Mouse (Mus musculus) neural tube, embryonic 11.5 days (tissue): ENCODE data around the gene 1700001K19Rik. TPM values are rescaled to one million over a fixed set of nuclear protein-coding genes. Genes with fewer than 3 reads are reported as not detected.
"Not testable (repeated sequence)": the region's sequence is repeated elsewhere in the genome, so short reads cannot be mapped to it uniquely, and the experiment has no call there.

Experiments
- ATAC-seq: fragments of 200-750 bp; cut with Nextera tagmentation; 2 replicates; pipeline ENCODE4 v1.8.0; 2017; ENCODE audit warnings: moderate number of reproducible peaks, mild to moderate bottlenecking, moderate TSS enrichment, moderate library complexity; ENCODE audit not compliant: insufficient read depth, low FRiP score, low TSS enrichment
- DNase-seq: peaks from one replicate; pipeline ENCODE4 v3.0.0-alpha.2; 2015; ENCODE audit warnings: low spot score
- H3K27ac ChIP-seq: fragments of 300-500 bp; sonication (generic); 2 replicates; pipeline ENCODE4 v1.5.1; 2014; ENCODE audit warnings: low read depth, mild to moderate bottlenecking, low read length
- H3K27me3 ChIP-seq: fragments of 300-500 bp; sonication (generic); 2 replicates; pipeline ENCODE4 v1.6.1; 2014; ENCODE audit warnings: mild to moderate bottlenecking, low read length, mixed read lengths; ENCODE audit not compliant: control insufficient read depth, insufficient read depth
- H3K36me3 ChIP-seq: fragments of 300-500 bp; sonication (generic); 2 replicates; pipeline ENCODE4 v1.6.1; 2014; ENCODE audit warnings: mild to moderate bottlenecking, low read length, moderate library complexity, mixed read lengths; ENCODE audit not compliant: control insufficient read depth, insufficient read depth
- H3K4me1 ChIP-seq: fragments of 300-500 bp; sonication (generic); 2 replicates; pipeline ENCODE4 v1.6.1; 2014; ENCODE audit warnings: low read length, mixed read lengths; ENCODE audit not compliant: control insufficient read depth, insufficient read depth
- H3K4me2 ChIP-seq: fragments of 300-500 bp; sonication (generic); 2 replicates; pipeline ENCODE4 v1.6.1; 2014; ENCODE audit warnings: low read depth, mild to moderate bottlenecking, moderate library complexity
- H3K4me3 ChIP-seq: fragments of 300-500 bp; sonication (generic); 2 replicates; pipeline ENCODE4 v1.5.1; 2014; ENCODE audit warnings: low read depth, low read length
- H3K9ac ChIP-seq: fragments of 300-500 bp; sonication (generic); 2 replicates; pipeline ENCODE4 v1.6.1; 2014; ENCODE audit warnings: mild to moderate bottlenecking, low read length
- H3K9me3 ChIP-seq: fragments of 300-500 bp; sonication (generic); 2 replicates; pipeline ENCODE4 v1.6.1; 2016; ENCODE audit warnings: low read length; ENCODE audit not compliant: control insufficient read depth
- WGBS: fragments of 180-500 bp; shearing (Covaris S2); extraction: QIAGEN DNeasy Blood & Tissue Kit; methylation state at CpG from one replicate; pipeline ENCODE4 v1.1.7; 2014; 5-methylcytosine and 5-hydroxymethylcytosine counted together
- polyA plus RNA-seq: library from polyadenylated mRNA; unstranded; fragments of >200 nt; fragmentation: Nextera tagmentation; extraction: Ambion mirVana; gene quantifications from 2 replicates; pipeline ENCODE4 v1.2.1, GENCODE M21; 2014

Gene 1700001K19Rik
- polyA plus RNA-seq, 1 experiment from 2014 or later: not detected

DNA sequence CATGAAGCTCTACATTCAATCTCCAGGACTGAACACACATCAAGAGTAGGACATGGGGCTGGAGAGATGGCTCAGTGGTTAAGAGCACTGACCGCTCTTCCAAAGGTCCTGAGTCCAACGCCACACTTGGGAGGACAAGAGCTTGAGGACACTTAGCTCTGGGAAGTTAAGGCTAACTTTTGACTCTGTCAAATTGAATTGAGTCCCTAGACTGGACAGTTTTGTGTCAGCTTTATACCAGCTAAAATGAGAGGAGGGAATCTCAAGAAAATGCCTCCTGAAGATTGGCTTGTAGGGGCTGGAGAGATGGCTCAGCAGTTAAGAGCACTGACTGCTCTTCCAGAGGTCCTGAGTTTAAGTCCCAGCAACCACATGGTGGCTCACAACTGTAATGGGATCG is 6.5 kb upstream of the 1700001K19Rik start:
- H3K27me3 ChIP-seq, DNase-seq, H3K4me2 ChIP-seq, H3K9ac ChIP-seq, ATAC-seq, H3K27ac ChIP-seq, H3K4me1 ChIP-seq, H3K9me3 ChIP-seq, H3K4me3 ChIP-seq: not testable (repeated sequence)
- 91% methylated on average over 3 of the region's 3 CpGs for WGBS
- H3K36me3 ChIP-seq: peaks cover 18% of the 10 kb centered on the region

DNA sequence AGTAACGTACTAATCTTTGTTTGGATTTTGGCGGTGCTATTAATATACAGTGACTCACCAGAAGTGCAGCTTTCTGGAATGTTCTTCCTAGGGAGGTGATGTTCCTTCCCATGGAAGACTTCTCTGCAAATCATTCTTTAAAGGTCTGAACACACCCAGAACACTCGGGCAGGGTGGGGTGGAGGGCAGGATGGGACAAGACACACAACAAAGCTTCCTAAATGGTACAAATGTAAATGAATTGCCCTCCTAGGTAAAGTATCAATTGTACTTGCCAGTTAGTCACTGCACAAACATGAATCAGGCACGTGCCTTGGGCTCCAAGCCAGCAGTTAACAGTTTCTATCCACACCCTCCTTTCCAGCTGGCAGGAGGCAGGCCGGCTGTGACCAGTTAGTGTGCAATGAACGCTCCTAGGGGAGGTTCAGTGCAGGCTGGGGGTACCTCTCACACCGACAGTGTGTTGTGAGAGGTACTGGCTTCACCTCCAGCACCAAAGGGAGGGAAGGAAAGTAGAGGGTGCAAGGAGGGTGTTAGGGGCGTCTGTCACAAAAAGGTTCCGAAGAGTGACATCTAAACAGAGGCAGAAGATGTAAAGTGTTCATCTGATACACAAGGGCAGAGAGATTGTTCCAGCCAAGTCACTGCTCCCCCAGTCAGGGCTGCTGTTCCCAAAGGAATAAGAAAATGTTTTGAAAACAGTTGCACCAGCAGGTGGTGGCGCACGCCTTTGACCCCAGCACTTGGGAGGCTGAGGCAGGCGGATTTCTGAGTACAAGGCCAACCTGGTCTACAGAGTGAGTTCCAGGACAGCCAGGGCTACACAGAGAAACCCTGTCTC is 5.7 kb upstream of the 1700001K19Rik start:
- Histone ChIP-seq H3K36me3 (peaks cover 18% of the 10 kb centered on the region), H3K4me3 (no peak overlapping the region), H3K27ac (no peak overlapping the region), H3K27me3 (no peaks in the 10 kb centered on the region), H3K9ac (no peak overlapping the region), H3K4me1 (no peaks in the 10 kb centered on the region), H3K4me2 (no peak overlapping the region), H3K9me3 (no peaks in the 10 kb centered on the region)
- no peak for DNase-seq
- ATAC-seq: no peak
- 83% methylated on average over 12 of the region's 12 CpGs for WGBS

DNA sequence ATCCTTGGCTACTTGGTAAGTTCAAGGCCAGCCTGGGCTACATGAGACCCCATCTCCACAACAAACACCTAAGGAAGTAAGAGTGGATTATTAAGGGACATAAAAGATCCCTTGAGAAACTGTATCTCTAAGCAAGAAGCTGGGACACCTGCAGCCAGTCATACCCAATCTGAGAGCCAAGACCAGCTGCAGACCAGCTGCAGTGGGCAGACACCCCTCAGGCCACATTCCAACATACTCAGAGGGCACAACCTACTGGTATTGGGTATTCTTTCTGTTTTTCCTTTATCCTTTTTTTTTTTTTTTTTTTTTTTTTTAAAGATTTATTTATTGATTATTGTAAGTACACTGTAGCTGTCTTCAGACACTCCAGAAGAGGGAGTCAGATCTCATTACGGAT is 1.2 kb upstream of the 1700001K19Rik start:
- Histone ChIP-seq H3K4me1 (no peaks in the 10 kb centered on the region), H3K4me2 (no peak overlapping the region), H3K4me3 (no peak overlapping the region), H3K27me3 (no peaks in the 10 kb centered on the region), H3K9ac (no peak overlapping the region), H3K27ac (no peak overlapping the region), H3K36me3 (peaks cover 3% of the 10 kb centered on the region), H3K9me3 (no peaks in the 10 kb centered on the region)
- DNase-seq: no peak
- no CpG with 5 or more reads among the region's 1 CpGs for WGBS
- ATAC-seq: no peak

- Histone ChIP-seq H3K4me2 (no peak overlapping the region), H3K27me3 (no peaks in the 10 kb centered on the region), H3K4me3 (no peak overlapping the region), H3K36me3 (peaks cover 3% of the 10 kb centered on the region), H3K9ac (no peak overlapping the region), H3K4me1 (no peaks in the 10 kb centered on the region), H3K9me3 (no peaks in the 10 kb centered on the region), H3K27ac (no peak overlapping the region)
- no peak for ATAC-seq
- 56% methylated on average over 3 of the region's 3 CpGs for WGBS
- DNase-seq: no peak
These were observed 541 bp downstream of the 1700001K19Rik start for GRCm38 (mm10) chr12:110681878-110682277.

DNA sequence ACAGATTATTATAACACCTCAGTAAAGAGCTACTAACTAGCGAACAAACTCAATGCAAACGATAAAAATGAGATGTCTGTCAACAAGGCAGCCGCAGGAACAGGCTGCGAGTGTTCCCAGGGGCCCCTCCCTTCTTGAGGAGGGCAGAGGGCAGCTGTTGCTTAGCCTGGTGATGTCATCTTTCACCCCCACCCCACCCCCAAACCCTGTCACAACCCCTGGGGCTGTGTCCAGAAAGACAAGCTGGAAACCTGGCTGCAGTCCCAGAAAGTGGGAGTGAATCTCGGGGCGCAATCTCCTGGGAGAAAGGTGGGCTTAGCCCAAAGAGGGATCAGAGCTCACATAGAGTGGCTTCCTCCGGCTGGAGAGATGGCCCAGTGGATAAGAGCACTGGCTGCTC is 1.2 kb downstream of the 1700001K19Rik start:
- Histone ChIP-seq H3K4me2 (no peak overlapping the region), H3K36me3 (no peaks in the 10 kb centered on the region), H3K4me3 (no peak overlapping the region), H3K27ac (no peak overlapping the region), H3K27me3 (no peaks in the 10 kb centered on the region), H3K4me1 (no peaks in the 10 kb centered on the region), H3K9ac (no peak overlapping the region), H3K9me3 (no peaks in the 10 kb centered on the region)
- ATAC-seq (no peak), DNase-seq (no peak)
- 71% methylated on average over 7 of the region's 7 CpGs for WGBS

DNA sequence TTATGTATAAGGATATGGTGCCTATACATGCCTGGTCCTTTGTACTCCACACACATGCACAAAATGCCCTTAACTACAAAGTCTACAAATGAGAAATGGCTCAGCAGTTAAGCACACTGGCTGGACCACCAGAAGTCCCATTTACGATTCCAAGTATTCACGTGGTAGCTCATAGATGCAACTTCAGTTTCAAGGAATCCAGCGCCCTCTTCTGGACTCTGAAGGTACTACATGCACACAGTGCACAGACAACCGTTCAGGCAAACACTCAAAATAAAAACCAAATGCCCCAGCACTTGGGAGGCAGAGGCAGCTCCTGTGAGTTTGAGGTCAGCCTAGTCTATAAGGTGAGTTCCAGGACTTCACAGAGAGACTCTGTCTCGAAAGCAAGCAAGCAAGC is 8.2 kb downstream of the 1700001K19Rik start:
- H3K36me3 ChIP-seq: peaks cover 3% of the 10 kb centered on the region; the same call in 1 of the 2 replicates
- no peaks in the 10 kb centered on the region for H3K4me1 ChIP-seq
- no peak overlapping the region for H3K4me2 ChIP-seq
- no peak overlapping the region for H3K27ac ChIP-seq
- no peak overlapping the region for H3K4me3 ChIP-seq
- H3K9ac ChIP-seq: no peak overlapping the region
- 51% methylated on average over 5 of the region's 5 CpGs for WGBS
- DNase-seq: peak; percentile 29
- no peak for ATAC-seq
- no peaks in the 10 kb centered on the region for H3K27me3 ChIP-seq
- no peaks in the 10 kb centered on the region for H3K9me3 ChIP-seq

GRCm38 (mm10) chr12:110667466-110668077 is 14.8 kb downstream of the 1700001K19Rik start:
- H3K4me3 ChIP-seq: no peak overlapping the region
- ATAC-seq (no peak), DNase-seq (no peak)
- no peaks in the 10 kb centered on the region for H3K9me3 ChIP-seq
- peaks cover 39% of the 10 kb centered on the region for H3K36me3 ChIP-seq
- no peaks in the 10 kb centered on the region for H3K27me3 ChIP-seq
- H3K9ac ChIP-seq: no peak overlapping the region
- no peaks in the 10 kb centered on the region for H3K4me1 ChIP-seq
- H3K27ac ChIP-seq: no peak overlapping the region
- WGBS: 90% methylated on average over 13 of the region's 13 CpGs
- H3K4me2 ChIP-seq: no peak overlapping the region

DNA sequence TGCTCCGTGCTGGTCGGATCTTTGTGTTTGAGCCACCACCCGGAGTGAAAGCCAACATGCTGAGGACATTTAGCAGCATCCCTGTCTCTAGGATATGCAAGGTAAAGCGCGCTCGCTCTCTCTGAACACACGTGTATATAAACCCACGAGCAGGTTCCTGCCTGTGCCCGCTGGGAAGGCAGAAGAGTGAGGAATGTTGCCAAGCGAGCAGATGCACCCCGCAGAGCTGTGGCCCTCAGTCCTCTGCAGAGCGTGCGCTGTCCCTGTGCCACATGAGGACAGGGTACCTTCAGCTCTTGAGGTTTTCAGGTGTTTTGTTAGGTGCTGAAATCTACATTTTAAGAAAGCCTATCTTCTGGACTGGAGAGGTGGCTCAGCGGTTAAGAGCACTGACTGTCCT is 20.7 kb downstream of the 1700001K19Rik start:
- H3K4me3 ChIP-seq: no peak overlapping the region
- H3K36me3 ChIP-seq: peaks cover 71% of the 10 kb centered on the region
- no peak overlapping the region for H3K27ac ChIP-seq
- DNase-seq (no peak), ATAC-seq (no peak)
- H3K4me1 ChIP-seq: no peaks in the 10 kb centered on the region
- WGBS: 93% methylated on average over 14 of the region's 14 CpGs
- H3K4me2 ChIP-seq: no peak overlapping the region
- H3K9me3 ChIP-seq: no peaks in the 10 kb centered on the region
- no peak overlapping the region for H3K9ac ChIP-seq
- no peaks in the 10 kb centered on the region for H3K27me3 ChIP-seq

DNA sequence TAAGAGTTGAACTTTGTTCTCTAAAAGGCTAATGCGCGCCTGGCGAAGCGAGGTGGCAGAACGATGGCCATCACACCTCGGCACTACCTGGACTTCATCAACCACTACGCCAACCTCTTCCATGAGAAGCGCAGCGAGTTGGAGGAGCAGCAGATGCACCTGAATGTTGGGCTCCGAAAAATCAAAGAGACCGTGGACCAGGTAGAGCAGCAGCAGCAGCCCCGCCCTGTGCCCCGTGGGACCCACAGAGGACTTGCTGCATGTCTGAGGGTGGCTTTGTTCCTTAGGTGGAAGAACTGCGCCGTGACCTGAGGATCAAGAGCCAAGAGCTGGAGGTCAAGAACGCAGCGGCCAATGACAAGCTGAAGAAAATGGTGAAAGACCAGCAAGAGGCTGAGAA is 31.0 kb downstream of the 1700001K19Rik start:
- Histone ChIP-seq H3K4me3 (no peak overlapping the region), H3K27me3 (no peaks in the 10 kb centered on the region), H3K9me3 (no peaks in the 10 kb centered on the region), H3K36me3 (peaks cover 72% of the 10 kb centered on the region), H3K4me2 (no peak overlapping the region), H3K4me1 (no peaks in the 10 kb centered on the region), H3K27ac (no peak overlapping the region), H3K9ac (no peak overlapping the region)
- DNase-seq (no peak), ATAC-seq (no peak)
- WGBS: 97% methylated on average over 17 of the region's 17 CpGs
